ENCODE assay signal across 17 mouse cellular contexts in the genomic region with DNA sequence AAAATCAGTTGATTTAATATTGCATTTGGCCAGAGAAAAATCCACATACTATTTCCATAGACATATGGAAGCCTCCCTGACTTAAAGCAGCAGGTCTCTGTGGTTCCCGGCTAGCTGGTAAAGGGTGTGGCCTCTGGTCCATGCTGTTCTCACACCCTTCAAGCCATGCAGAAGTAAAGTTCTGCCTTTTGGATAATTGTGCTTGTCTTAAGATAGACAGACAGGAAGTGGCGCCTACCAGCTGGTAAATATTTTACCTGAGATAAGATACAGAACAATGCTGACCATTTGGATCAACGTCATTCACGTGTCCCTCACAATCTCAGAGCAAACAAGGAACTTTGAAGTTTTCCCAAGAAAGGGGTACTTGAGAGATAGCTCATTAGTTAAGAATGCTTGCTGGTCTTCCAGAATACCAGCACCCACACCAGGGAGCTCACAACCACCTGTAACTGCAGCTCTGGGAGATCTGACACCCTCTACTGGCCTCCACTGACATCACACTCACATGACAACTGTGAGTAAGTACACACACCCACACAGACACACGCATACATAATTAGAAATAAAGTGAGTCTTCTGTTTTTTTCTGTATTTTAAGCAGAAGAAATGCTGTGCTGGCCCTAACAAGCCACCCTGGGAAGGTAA. TPM values are rescaled to one million over a fixed set of nuclear protein-coding genes. Genes with fewer than 3 reads are reported as not detected.
"Had no signal": no experiment of that assay in that cellular context is flagged by ENCODE, and none has a peak within 500 bp of the region (broad histone marks: within the 10 kb centered on the region; RNA-seq: fewer than 3 reads in every experiment).

No protein-coding gene starts in this region.

- H3K4me3 ChIP-seq: kidney, embryonic 15.5 days; limb, embryonic 15.5 days; liver, embryonic 13.5 days; lung, embryonic 15.5 days; midbrain, embryonic 13.5 days; myocyte; neural tube, embryonic 12.5 days had no signal

- ATAC-seq: inflammation-experienced regulatory T-cells, adult 6 months; liver, postnatal 0 days; midbrain, embryonic 13.5 days had no signal

- DNase-seq: kidney, adult 2 months; kidney, postnatal 36 days; layer of hippocampus, adult 9-11 months; layer of hippocampus, postnatal 36 days; liver, embryonic 13.5 days; liver, postnatal 0 days; thymus, adult 18-20 months; thymus, postnatal 25 days had no signal

- H3K27me3 ChIP-seq: kidney, embryonic 15.5 days; limb, embryonic 15.5 days; liver, embryonic 13.5 days; lung, embryonic 15.5 days; midbrain, embryonic 13.5 days; neural tube, embryonic 12.5 days had no signal

- H3K4me2 ChIP-seq: kidney, embryonic 15.5 days; limb, embryonic 15.5 days; liver, embryonic 13.5 days; lung, embryonic 15.5 days; midbrain, embryonic 13.5 days; neural tube, embryonic 12.5 days had no signal

- H3K36me3 ChIP-seq: kidney, embryonic 15.5 days; limb, embryonic 15.5 days; liver, embryonic 13.5 days; lung, embryonic 15.5 days; midbrain, embryonic 13.5 days; neural tube, embryonic 12.5 days had no signal

- H3K9me3 ChIP-seq: limb, embryonic 15.5 days; lung, embryonic 15.5 days had no signal

- H3K4me1 ChIP-seq: kidney, embryonic 15.5 days; liver, embryonic 13.5 days; lung, embryonic 15.5 days; neural tube, embryonic 12.5 days had no signal

- H3K9ac ChIP-seq: kidney, embryonic 15.5 days; limb, embryonic 15.5 days; liver, embryonic 13.5 days; liver, postnatal 0 days; lung, embryonic 15.5 days; midbrain, embryonic 13.5 days; neural tube, embryonic 12.5 days had no signal

- H3K27ac ChIP-seq: kidney, embryonic 15.5 days; limb, embryonic 15.5 days; liver, embryonic 13.5 days; lung, embryonic 15.5 days; midbrain, embryonic 13.5 days; neural tube, embryonic 12.5 days had no signal

RNA-seq across cellular contexts. Expression of a gene that starts 7.6 kb away (rescaled TPM):
- total RNA-seq: megakaryocyte progenitor cell, adult 5-6 weeks had no signal
- polyA plus RNA-seq: inflammation-experienced regulatory T-cells, adult 6 months; myocyte had no signal

RNA-seq across cellular contexts. Expression of a gene that starts 25.9 kb away (rescaled TPM):
- total RNA-seq: megakaryocyte progenitor cell, adult 5-6 weeks; neutrophil, adult 5-6 weeks had no signal
- polyA plus RNA-seq: inflammation-experienced regulatory T-cells, adult 6 months; liver, embryonic 13.5 days; liver, postnatal 0 days; myocyte had no signal
